Mouse (Mus musculus) stomach, postnatal 0 days (tissue): ENCODE measurements at regions not wholly inside any gene's neighbourhood (a gene's known extent, or its start where the extent isn't known, plus 50 kb on each side); places are given as distances from the start of the nearest gene placed in this dataset.

Experiments used
- ATAC-seq: fragments of 200-750 bp; cut with Nextera tagmentation; 2 replicates; pipeline ENCODE4 v1.8.0; 2017; ENCODE audit not compliant: low FRiP score, low TSS enrichment
- DNase-seq: peaks from one replicate; pipeline ENCODE4 v3.0.0-alpha.2; 2016; ENCODE audit warnings: low spot score
- H3K27ac ChIP-seq: fragments of 300-500 bp; sonication (generic); replicated peaks from 2 replicates; pipeline ENCODE4 v1.5.1; 2014; ENCODE audit warnings: mild to moderate bottlenecking, control low read depth
- H3K27me3 ChIP-seq: fragments of 300-500 bp; sonication (generic); 2 replicates; pipeline ENCODE4 v1.6.1; 2014; ENCODE audit warnings: low read length; ENCODE audit not compliant: control insufficient read depth, insufficient read depth
- H3K36me3 ChIP-seq: fragments of 300-500 bp; sonication (generic); 2 replicates; pipeline ENCODE4 v1.6.1; 2014; ENCODE audit warnings: low read length, mixed read lengths; ENCODE audit not compliant: control insufficient read depth, insufficient read depth
- H3K4me1 ChIP-seq: fragments of 300-500 bp; sonication (generic); replicated peaks from 2 replicates; pipeline ENCODE4 v1.6.1; 2014; ENCODE audit warnings: antibody characterized with exemption; ENCODE audit not compliant: control insufficient read depth, insufficient read depth
- H3K4me2 ChIP-seq: fragments of 300-500 bp; sonication (generic); replicated peaks from 2 replicates; pipeline ENCODE4 v1.6.1; 2014; ENCODE audit warnings: low read depth, mild to moderate bottlenecking, control low read depth, moderate library complexity
- H3K4me3 ChIP-seq: fragments of 300-500 bp; sonication (generic); 2 replicates; pipeline ENCODE4 v1.5.1; 2014; ENCODE audit warnings: low read depth, low read length, control low read depth
- H3K9ac ChIP-seq: fragments of 300-500 bp; sonication (generic); 2 replicates; pipeline ENCODE4 v1.6.1; 2014; ENCODE audit warnings: mild to moderate bottlenecking, low read length, control low read depth, mixed read lengths
- H3K9me3 ChIP-seq: fragments of 300-500 bp; sonication (generic); 2 replicates; pipeline ENCODE4 v1.6.1; 2016; ENCODE audit warnings: low read length; ENCODE audit not compliant: control insufficient read depth
- CTCF ChIP-seq: IDR thresholded peaks from 2 replicates; pipeline ENCODE4 v1.5.1; 2016; ENCODE audit warnings: antibody characterized with exemption, low read depth, mild to moderate bottlenecking, moderate library complexity
- EP300 ChIP-seq: optimal IDR thresholded peaks from 2 replicates; pipeline ENCODE3; 2016; ENCODE audit warnings: antibody characterized with exemption
- WGBS: fragments of 180-500 bp; shearing (Covaris S2); extraction: QIAGEN DNeasy Blood & Tissue Kit; methylation state at CpG from one replicate; pipeline ENCODE4 v1.1.7; 2014; 5-methylcytosine and 5-hydroxymethylcytosine counted together

DNA sequence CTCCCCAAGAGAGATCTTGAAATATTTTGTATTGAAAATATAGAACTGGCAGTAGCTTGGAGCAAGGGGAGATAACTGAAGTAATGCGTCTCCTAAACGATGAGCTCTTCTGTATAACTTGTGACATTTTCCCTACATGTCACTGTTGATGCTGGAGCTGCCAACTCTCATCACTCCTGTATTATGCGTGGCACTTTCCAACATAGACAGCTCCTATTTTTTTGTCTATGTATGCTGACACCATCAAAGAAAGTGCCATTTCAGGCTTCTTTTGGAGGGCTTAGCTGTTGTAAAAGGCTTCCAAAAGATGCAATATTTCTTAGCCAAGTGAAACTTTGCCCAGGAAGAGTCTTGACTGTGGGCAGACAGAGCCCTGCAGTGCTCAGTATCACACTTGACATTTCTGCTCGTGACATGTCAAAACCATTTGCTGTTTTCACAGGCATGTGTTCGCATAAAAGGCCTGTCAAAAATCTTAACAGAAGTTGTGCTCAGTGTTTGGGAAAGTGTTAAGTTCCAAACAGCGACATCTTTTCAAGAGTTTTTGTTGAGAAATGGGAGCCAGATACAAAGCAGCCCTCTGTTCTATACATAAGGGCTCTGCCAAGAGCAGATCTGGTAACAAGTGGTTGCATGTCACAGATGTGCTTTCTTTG is 53.6 kb upstream of the Otol1 start:
- no peak overlapping the region for H3K9ac ChIP-seq
- no peaks in the 10 kb centered on the region for H3K27me3 ChIP-seq
- H3K9me3 ChIP-seq, result no peaks in the 10 kb centered on the region
- H3K4me2 ChIP-seq, result no peak overlapping the region
- no peak overlapping the region for H3K27ac ChIP-seq
- H3K4me3 ChIP-seq, result no peak overlapping the region
- no peaks in the 10 kb centered on the region for H3K36me3 ChIP-seq
- H3K4me1 ChIP-seq, result no peaks in the 10 kb centered on the region
- TF ChIP-seq CTCF, result no peak
- no peak for TF ChIP-seq EP300
- DNase-seq, result no peak
- 54% methylated on average over 6 of the region's 6 CpGs for WGBS
- no peak for ATAC-seq

DNA sequence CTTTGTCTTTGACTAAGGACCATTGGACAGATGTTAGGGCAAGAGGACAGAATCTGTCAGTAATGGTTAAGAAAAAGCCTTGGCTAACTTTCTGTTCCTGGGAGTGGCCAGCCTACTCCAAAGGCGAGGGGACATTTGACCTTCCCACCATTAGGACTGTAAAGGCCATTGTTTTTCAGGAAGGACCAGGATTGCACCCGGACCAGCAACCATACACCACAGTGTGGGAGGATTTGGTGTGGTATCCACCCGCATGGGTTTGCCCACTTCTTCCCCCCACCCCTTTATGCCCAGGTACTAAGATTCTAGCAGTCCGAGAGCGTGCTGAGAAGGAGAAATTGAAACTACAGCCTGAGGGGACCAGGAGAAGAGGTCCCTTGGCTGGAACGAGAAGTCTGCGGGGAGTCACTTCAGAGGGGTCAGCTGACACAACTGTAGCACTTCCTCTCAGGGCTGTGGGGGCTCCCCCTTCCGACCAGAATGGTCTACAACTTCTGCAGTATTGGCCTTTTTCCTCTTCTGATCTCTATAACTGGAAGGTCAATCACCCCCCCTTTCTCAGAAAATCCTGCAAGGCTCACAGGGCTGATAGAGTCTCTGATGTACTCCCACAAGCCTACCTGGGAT is 63.2 kb upstream of the Sptssb start:
- no peak overlapping the region for H3K4me2 ChIP-seq
- H3K27me3 ChIP-seq, result no peaks in the 10 kb centered on the region
- no peaks in the 10 kb centered on the region for H3K4me1 ChIP-seq
- no peaks in the 10 kb centered on the region for H3K36me3 ChIP-seq
- H3K9me3 ChIP-seq, result no peaks in the 10 kb centered on the region
- ATAC-seq (0 out of 2 replicates have a peak, but pooled peaks have one; percentile 45), DNase-seq (no peak)
- no peak for TF ChIP-seq EP300
- no peak for TF ChIP-seq CTCF
- no peak overlapping the region for H3K27ac ChIP-seq
- WGBS, result 77% methylated on average over 8 of the region's 8 CpGs
- no peak overlapping the region for H3K9ac ChIP-seq
- H3K4me3 ChIP-seq, result no peak overlapping the region

DNA sequence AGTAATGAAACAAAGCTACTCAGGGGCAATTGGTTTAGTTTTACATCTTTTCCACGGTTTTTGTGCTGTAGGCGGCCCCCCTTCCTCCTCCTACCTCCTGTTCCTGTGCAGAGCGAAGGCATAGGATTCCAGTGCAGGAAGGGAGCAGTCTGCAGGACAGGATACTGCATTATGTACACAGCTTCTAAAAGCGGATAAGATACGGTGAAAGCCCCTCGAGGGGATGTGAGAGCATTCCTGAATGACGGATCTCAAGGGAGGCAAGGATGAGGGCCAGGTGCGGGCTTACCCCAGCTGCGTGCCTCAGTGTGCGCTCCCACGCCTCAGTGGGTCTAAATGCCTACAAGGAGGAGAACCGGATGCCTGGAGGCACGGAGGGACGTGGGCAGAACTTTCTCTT is 53.1 kb upstream of the Sptssb start:
- H3K27me3 ChIP-seq, result no peaks in the 10 kb centered on the region
- H3K4me1 ChIP-seq, result no peaks in the 10 kb centered on the region
- WGBS, result 20% methylated on average over 14 of the region's 14 CpGs
- H3K9ac ChIP-seq, result no peak overlapping the region
- H3K4me3 ChIP-seq, result no peak overlapping the region
- H3K27ac ChIP-seq, result no peak overlapping the region
- no peak for ATAC-seq
- TF ChIP-seq CTCF (no peak), EP300 (no peak)
- peak overlapping the region; percentile 36 for H3K4me2 ChIP-seq
- DNase-seq, result no peak
- H3K9me3 ChIP-seq, result no peaks in the 10 kb centered on the region
- no peaks in the 10 kb centered on the region for H3K36me3 ChIP-seq

DNA sequence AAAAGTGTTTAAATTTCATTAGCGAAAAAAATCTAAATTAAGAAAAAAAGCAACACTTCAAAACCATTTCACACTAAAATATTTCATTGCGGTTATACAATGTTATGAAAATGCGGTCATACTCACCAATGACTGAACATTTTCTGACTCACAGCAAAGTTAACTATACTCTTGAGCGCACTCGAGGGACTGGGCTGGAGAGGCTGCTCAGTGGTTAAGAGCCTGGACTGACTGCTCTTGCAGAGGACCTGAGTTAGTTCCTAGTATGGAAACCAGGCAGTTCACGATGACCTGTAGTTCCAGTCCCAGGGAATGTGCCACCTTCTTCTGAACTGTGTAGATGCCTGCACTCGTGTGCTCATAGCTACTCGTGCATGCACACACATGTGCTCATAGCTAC is 50.3 kb upstream of the Sptssb start:
- DNase-seq, result no peak
- Histone ChIP-seq H3K4me1 (no peaks in the 10 kb centered on the region), H3K27ac (no peak overlapping the region), H3K9me3 (no peaks in the 10 kb centered on the region), H3K4me2 (no peak overlapping the region), H3K27me3 (no peaks in the 10 kb centered on the region), H3K4me3 (no peak overlapping the region), H3K36me3 (no peaks in the 10 kb centered on the region), H3K9ac (no peak overlapping the region)
- TF ChIP-seq CTCF (no peak), EP300 (no peak)
- ATAC-seq, result no peak
- WGBS, result 84% methylated on average over 8 of the region's 8 CpGs
